Mouse (Mus musculus) kidney, postnatal 14 days (tissue): Measurements from ENCODE around the gene Gpr4.

Experiments used
- DNase-seq: peaks from one replicate; pipeline ENCODE4 v3.0.0; 2022; ENCODE audit warnings: mixed read lengths

Gpr4 gene

DNA sequence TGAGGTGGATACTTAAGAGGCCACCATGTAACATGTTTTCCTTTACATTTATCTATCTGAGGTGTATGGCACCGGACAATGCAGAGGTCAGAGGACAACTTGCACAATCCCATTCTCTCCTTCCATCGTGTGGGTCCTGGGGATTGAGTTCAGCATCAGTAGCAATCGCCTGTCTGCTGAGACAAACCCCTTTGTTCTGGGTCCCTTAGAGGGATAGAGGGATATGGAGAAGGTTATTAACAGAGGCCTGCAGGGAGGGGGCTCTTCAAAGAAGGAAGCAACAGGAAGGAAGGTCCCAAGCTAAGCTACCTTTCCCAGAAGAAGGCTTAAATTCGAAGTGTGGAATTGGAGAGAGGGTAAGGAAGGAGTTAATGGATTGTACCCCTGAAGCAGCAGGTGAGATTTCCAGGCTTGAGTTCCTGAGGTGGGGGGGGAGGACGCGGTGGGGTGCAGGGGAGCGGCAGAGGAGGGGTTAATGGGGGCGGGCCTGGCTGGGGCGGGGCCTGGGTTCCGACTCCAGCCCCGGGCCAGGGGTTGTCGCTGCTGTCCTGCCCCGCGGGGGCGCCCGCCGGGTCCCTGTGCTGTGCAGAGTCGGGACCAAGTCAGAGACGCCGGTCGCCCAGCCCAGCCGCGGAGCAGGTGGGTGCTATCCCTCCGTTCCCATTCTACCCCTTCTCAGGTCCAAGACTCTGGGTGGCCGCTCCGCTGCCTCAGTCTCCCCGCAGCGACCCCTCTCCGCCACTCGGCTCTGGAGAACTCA lies at the start of gene Gpr4:
Gene Gpr4 (plus strand): TSS at position 543 of the 760 bp plus-strand sequence.
- DNase-seq, result peak; percentile 75

DNA sequence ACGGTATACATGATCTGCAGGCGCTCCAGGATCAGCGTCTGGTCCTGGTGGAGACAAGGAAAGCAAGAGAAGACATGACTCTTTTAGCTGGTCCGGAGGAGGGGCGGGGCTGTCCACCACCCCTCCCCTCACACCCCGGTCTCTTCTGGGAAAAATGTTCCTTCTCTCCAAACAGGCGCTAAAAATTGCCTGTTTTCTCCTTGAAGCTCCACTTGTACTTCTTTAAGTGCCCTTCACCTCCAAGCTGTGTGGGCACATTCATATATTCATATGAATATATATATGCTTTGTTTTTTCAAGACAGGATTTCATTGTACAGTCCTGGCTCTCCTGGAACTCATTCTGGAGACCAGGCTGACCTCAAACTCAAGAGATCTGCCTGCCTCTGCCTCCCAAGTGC lies 49.4 kb upstream of the Gpr4 start:
- DNase-seq, result no peak

DNA sequence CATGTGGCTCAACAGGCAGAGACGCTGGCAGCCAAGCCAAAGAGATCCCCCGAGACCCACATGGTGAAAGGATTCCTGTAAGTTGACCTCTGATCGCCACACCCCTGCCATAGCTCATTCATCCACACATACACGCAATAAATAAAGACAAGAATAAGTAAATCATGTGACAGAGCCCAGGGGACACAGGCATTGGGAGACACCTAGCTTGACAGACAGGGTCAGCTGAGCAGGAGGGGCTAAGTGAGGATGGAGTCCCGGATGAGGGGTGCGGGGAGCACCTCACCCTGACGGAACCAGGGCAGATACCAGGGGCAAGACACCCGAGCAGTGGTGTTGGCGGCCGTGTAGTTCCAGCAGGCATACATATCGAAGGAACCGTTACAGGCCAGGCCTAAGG lies 48.6 kb upstream of the Gpr4 start:
- DNase-seq, result no peak

DNA sequence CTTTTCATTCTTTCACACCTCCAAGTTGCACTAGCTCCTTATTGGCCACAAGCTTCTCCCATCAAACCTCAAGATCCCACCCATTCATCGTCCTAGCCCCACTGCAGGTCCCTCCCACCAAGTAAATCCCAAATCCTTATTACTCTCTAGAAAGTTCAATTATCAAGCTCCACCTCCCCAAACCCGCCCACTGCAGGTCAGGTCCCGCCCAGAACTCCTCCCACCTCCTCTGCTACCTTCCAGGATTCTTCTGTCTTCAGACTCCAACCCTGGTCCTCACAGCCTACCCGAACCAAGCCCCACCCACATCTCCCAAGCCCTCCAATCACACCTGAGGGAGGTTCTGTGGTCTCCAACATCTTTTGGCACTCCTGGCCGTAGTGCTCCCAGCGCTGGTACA lies 48.1 kb upstream of the Gpr4 start:
- peak; percentile 49 for DNase-seq

DNA sequence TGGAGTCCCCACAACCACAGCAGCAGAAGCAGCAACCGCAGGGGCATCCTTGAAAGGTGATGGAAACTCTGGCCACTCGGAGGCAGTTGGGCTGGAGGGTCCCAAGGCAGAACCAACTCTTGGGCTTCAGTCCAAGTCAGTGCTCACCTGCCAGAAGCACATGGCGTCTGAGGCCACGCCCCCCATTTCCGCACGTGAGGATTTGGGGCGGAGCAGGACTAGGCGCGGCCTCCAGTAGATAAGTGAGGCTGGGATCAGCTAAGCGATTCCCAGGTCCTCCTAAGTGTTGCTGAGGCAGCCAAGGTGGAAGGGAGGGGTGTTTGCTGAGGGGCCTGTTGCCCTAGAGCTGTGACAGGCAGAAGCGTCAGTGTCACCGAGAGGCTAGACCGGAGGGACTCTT lies 47.4 kb upstream of the Gpr4 start:
- no peak for DNase-seq

DNA sequence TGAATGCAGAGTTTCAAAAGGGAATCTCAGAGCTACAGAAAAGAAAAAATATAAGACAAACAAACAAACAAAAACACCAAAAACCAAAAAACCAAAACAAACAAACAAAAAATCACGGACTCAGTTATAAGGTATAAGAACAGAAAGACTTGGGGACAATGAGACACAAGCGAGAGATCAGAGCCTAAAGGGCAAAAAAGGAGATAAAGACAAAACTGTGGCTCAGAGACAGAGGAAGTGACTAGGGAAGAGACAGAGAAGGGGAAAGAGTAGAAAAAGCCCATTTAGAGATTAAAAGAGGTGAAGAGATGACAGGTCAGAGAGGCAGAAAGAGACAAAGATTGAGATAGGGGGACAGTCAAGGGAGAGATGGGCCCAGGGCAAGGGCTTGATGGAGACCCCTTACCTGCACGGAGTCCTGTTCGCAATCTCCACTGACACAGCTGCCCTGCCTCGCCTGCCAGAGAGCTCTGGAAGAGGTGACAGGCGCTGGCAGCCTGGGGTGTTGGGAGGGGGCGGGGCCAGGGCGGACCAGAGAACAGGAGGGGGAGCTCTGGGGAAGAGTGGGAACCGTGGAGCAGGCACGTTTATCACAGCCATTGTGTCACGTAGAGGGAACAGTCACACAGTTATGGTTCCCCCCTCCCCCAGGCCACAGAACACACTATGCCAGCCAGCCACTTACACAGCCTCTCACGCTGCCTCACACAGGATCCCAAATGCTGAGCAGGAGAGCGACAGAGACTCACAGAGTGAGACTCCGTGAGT lies 46.5 kb upstream of the Gpr4 start, which contains the start of gene Gipr:
Gene Gipr (minus strand): TSS at position 472 of the 768 bp plus-strand sequence.
- no peak for DNase-seq

DNA sequence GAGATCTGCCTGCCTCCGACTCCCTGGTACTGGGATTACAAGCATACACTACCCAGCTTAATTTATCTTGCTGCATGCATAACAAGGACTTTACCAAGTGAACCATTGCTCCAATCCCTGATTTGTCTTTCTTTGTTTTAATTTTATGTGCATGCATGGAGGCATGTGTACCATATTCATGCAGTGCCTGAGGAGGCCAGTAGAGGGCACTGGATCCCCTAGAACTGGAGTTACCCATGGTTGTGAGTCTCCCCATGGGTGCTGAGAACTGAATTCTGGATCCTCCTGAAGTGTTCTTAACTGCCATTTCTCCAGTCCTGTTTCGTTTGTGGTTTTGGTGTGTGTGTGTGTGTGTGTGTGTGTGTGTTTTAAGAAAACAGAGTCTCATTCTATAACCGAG lies 45.3 kb upstream of the Gpr4 start:
- DNase-seq, result no peak

DNA sequence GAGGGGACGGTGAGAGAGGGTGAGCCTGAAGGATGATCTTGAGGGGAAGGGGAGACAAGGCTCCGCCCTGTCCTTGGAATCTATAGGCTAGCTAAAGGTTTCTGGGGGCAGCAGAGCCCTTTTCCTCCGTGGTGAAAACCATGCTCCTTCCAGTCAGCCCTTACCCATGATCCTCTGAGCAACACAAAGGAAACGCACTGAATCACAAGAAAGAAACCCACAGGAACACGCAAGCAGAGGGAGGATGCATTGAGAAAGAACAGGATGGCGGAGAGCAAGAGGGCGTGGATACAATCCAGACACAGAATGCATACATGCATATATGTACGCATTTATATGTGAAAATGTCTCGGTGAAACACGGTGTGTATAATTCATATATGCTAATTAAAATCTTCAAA lies 42.8 kb upstream of the Gpr4 start:
- DNase-seq, result no peak

DNA sequence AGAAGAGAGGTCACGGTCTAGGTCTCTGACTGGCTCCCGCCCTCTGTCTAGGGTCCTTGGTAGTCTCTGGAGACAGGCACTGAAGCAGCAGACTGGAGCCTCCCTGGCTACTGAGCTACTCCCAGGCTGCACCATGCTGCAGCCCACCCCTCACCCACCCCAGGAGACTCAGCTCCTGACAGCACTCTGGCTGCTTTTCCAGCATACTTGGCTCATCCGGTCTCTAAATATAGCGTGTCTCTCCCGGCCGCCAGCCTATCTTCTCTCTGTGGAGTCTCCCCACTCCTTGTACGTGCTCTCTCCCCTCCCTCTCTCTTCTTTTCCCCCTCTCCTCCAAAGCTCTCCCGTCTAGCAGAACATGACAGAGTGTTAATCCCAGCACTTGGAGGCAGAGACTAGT lies 42.2 kb upstream of the Gpr4 start:
- peak; percentile 43 for DNase-seq

DNA sequence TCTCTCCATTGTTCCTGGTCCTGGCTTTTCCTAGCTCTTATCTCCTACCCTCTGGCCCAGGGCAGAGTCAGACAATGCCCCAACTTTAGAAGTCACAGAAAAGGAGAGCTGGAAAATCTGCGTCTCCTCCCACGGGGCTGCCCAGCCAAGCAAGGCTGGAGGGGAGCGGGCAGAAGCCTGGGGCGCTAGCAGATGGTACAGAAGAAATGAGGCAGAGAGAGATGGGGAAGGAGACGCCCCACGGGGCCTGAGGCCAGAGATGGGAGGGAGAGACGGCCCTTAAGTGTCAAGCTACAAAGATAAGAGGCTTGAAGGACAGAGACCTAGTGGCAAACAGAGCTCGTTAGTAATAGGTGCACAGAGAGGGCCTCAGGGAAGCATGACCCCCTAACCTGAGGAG lies 40.5 kb upstream of the Gpr4 start:
- no peak for DNase-seq

DNA sequence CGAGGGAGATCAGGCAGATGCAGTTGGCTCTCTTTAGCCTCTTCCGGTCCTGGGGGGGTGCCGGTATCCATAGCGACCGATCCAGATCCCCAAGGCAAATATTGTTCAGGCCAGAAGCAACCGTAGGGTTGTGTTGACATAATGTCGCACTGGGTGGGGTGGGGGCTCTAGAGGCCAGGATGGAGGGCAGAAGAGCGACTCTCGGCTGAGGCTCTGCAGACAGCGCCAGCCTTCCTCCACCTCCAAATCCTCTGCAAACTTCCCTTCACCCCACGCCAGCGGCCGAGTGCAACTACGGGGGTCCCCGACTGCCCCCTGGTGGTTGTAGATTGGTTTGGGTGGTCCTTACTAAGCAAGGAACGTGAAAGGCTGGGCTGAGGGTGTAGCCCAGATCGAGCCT lies 39.5 kb upstream of the Gpr4 start:
- peak; percentile 89 for DNase-seq

DNA sequence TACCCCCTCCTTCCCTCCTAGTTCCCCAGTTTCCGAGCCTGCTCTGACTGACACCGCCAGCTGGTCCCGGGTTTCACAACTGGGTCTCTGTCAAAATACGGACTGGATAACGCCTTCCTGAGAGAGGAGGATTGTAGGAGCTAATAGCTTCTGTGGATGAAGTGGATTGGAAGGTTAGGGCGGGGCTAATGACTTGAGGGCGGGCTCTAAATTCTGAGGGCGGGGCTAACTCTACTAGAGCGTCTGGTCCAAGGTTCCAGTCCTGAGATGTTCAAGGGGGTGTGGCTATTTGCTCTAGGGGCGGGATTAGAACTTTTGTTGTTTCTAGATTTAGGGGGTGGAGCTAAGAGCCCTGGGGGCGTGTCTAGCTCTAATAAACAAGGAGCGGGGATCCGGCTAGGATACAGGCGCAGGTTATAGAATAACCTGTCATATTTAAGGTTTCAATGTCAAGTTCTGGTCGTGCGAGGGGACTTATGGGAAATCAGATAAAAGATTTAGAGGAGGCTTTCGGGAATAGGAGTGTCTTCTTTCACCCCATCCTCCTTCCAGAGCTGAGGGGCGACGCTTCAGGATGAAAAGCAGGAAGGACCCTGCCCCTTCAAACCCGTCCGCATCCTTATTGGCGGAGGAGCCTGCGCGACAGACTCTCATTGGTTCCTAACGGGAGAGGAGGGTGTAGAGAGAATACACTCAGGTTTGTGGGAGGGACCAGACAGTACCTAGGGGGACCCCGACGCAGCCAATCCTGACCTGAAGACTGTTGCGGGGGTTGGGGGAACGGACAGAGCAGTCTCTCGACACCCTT lies 36.4 kb upstream of the Gpr4 start, which contains the start of gene Eml2:
Gene Eml2 (plus strand): TSS at position 714 of the 808 bp plus-strand sequence.
- peak; percentile 58 for DNase-seq

DNA sequence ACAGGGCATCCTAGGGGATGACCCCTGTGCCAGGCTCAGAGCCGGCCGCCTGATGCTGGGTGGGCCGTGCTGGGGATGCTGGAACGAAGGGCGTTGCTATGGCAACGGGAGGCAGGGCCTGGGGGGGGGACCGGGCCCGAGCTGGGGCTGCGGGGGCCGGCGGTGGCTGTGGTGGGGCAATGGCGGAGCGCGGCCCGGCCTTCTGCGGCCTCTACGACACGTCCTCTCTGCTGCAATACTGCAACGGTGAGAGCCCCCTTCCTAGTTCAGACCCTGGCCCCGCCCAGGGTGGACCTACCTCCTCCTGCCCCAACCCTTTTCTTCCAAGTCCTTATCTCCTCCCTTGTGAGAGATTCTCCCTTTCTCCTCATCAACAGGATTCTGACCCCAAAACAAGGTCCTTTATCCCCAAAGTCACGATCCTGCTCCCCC lies 35.8 kb upstream of the Gpr4 start:
- DNase-seq, result no peak

DNA sequence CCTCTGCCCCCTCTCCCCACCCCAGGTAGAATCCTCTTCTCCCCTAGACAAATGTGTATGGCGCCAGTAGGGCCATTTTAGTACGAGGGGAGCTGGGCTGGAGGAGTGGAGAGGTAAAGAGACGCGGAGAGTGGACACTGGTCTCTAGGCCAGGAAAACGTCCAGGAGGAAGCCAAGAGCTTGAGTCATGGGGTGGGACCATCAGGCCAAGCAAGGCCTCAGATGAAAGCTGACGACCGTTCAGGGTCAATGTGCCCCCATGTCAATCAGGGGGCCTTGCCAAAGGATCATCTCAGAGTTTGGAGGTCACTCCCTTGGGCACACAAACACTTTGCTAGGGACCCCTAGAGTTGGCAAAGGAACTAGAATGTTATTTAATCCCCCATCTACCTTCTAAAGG lies 35.1 kb upstream of the Gpr4 start:
- DNase-seq, result no peak

DNA sequence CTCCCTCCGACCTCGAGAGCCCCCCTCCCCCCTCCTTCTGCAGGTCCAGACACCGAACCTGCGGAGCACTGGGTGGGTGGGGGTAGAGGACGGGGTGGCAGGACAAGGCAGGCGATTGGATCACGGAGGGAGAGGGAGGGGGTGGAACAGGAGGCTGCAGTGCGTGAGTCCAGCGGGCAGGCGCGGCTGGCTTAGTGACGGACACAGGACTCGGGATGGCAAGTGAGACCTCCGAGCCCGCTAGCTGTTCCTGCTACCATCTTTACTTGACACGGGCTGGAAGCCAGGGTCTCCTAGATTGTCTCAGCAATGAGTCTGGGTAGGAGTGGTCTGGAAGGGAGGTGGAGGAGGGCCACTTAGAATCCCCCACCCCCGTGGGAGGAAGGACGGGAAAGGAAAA lies 34.3 kb upstream of the Gpr4 start:
- DNase-seq, result no peak

DNA sequence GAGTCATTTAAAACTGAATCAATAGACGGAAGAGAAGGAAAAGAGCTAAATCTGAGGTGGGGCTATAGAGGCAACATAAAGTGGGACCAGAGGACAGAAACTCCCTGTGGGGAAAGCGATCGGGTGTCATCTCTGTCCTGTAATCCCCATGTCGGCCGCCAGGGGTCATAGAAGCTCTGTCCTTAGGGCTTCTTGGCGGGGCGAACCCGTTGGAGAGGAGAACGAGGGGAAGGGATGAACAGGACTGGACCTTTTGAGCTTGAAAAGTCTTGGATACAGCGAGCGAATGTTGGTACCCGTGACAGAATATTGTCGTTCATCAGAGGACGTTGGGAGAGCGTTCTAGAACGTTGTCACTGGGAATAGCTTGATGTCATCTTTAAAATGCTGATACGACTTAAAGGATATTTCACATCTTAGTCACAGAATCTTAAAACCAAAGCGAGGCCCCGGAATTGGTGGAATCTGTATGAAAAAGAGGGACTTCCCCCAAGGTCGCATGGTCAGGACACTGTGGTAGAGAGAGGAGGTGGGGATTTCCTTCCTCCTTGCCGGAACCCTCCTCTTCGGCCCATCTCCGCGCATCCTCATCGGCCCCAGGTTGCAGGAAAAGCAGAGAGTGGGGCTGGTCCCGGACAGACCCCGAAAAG lies 33.8 kb upstream of the Gpr4 start:
- DNase-seq, result peak; percentile 76

DNA sequence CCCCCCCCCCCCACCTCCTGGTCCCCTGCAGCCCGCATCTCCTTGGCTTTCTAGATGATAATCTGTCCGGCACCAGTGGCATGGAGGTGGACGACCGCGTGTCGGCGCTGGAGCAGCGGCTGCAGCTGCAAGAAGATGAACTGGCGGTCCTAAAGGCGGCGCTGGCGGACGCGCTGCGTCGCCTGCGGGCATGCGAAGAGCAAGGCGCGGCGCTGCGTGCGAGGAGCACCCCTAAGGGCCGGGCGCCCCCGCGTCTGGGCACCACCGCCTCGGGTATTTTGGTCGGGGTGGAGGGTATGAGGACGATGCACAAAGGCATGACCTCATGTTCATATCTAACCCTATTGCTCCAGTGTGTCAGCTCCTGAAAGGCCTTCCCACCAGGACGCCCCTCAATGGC lies 33.2 kb upstream of the Gpr4 start:
- peak; percentile 77 for DNase-seq

DNA sequence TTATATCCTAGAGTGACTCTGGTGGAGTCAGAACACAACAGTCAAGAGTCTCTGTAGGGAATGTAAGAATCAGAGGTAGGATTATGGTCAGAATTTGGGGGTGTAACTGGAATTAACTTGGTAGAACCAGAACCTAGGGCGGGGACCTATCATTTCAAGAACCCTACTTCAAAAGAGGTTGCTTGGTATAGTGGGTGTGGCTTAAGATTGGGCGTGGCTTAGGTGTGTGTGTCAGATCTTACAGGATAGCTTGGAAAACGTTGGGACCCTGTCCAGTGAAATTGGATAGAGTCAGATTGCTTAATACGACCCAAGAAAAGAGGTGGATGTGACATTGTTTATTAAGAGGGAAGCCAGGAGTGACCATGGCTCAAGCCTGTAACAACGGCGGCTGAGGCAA lies 32.4 kb upstream of the Gpr4 start:
- no peak for DNase-seq

DNA sequence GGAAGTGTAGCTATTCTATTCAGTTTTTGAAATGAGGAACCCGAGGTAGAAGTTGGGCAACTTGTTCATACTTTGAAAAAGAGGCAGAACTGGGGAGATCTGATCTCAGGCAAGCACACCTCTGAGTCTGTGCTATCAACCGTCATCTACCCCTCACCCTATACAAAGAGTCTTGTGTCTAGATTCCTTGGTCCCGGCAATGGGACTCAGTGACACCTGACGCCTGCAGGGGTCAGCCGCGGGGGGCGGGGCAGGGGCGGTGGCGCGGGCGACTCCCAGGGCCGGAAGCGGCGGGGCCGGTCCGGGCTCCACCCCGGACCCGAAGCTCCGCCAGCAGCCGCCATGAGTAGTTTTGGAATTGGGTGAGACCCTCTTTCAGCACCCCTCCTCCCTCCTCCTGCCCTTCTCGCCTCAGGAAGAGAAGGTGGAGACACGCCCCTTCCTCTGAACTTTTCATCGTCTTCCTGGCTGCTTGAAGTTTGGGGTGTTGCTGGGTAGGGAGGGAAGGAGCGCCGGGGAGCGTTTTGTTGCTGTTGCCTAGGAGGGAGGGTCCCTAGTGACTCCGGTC lies 31.4 kb upstream of the Gpr4 start:
- peak; percentile 75 for DNase-seq

DNA sequence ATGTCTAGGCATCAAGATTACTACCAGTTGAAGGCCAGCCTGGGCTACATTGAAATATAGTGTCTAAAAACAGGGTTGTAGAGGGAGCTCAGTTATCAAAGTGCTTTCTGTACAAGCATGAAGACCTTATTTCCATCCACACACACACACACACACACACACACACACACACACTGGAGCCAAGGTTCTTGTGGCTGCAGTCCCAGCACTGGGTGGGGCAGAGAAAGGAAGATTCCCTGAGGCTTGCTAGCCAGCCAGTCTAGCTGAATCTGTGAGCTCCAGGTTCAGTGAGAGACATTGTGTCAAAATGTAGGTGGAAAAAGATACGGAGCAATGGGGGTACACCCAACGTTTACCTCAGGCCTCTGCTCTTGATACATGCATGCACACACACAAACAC lies 28.1 kb upstream of the Gpr4 start:
- DNase-seq, result no peak

DNA sequence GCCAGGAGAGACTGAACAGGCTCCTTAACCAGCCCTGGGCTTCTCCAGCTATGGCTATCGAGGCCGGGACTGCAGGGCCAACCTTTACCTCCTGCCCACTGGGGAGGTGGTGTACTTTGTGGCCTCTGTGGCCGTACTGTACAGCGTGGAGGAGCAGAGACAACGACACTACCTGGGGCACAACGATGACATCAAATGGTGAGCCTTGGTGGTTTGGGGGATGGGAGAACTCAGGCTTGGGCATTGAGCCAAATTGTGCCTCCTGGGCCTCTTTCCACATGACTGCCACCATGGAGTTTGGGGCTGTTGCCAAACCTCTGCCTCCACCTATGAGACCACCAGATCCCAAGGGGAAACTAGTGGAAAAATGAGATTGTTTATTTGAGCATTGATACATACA lies 27.6 kb upstream of the Gpr4 start:
- DNase-seq, result peak; percentile 56

DNA sequence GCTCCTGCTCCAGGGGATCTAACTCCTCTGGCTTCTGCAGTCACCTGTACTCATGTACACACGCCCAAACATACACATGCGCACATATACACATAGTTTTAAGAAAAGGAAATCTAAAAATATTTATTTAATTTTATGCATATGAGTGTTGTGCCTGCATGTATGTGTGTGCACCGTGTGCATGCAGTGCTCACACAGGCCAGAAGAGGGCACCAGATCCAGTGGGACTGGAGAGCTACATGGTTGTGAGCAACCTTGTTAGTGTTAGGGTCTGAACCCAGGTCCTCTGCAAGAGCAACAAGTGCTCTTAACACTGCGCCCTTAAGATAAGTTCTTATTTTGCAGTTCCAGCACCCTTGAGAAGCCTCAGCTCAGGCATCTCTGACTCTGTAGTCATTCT lies 17.7 kb upstream of the Gpr4 start:
- DNase-seq, result no peak

DNA sequence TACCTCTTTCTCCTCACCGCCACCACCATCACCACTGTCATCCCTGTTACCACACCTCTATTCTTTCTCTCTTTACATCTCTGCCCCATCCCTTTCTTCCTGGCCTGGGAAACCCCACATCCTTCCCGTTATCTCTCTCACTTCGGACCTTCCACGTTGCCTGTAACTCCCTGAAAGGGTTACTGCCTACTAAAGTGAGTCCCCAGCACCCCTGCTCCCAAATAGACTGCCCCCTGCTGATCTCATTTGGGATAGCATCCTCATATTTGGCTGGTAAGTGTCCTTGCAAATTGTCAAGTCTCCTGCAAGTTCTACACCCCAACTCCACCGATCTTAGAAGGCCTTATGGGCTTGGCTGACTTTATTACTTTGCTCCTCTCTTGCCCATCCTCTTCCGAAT lies 15.7 kb upstream of the Gpr4 start:
- no peak for DNase-seq
